Mouse (Mus musculus) urinary bladder, postnatal 36 days (tissue): ENCODE measurements around the gene Hnrnpl.

Experiments
- DNase-seq, 2 experiments: peaks; one replicate each; pipeline ENCODE4 v3.0.0; 2022; ENCODE audit warnings: low spot score in 2 of 2, mixed read lengths in 1 of 2

Gene Hnrnpl

DNA sequence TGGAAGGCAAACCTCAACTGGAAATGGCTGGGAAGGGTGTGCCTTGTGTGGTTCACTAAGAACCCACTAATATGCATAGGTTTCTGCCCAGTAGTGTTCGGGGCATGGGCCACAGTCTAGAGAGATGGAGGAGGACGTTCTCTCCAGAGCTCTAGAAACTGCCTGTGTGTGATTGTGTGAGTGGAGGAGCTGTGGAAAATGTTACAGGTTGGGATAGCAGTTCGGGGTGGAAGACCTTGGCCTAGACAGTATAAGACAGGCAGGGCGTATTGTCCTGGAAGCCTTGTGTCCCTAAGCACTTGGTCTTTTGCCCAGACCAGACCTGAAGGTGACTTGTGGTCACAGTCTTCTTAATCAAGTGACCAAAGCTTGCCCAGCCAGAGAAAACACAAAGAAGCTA lies 4.1 kb downstream of the Hnrnpl start:
- no peak for DNase-seq

- DNase-seq, result no peak
These were observed 4.6 kb downstream of the Hnrnpl start for GRCm38 (mm10) chr7:28812949-28813348.

- DNase-seq, result no peak
These were observed 6.1 kb downstream of the Hnrnpl start for GRCm38 (mm10) chr7:28814306-28815034.

GRCm38 (mm10) chr7:28815230-28815629 lies 6.9 kb downstream of the Hnrnpl start:
- no peak for DNase-seq

GRCm38 (mm10) chr7:28816201-28816600 lies 7.9 kb downstream of the Hnrnpl start:
- no peak for DNase-seq

GRCm38 (mm10) chr7:28816920-28817319 lies 8.6 kb downstream of the Hnrnpl start:
- no peak for DNase-seq

GRCm38 (mm10) chr7:28817524-28817923 lies 9.2 kb downstream of the Hnrnpl start:
- DNase-seq, result no peak

DNA sequence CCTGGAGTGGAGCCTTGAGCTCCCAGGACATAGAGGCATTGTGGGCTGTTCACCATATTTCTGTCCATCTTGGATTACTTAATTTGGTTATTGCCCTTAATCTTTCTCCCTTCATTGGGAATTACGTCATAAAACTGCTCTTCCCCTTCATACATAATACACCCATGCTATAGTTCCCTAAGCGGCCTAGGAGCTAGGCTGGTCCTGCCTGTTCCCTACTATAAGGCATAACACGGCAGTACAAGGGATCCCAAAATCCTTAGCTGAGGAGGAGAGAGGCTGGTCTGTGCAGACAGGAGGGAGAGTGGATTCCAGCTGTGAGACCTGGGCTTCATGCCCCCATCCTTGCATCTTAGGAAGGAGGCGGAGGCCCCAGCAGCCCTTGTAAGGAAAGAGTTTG lies 9.6 kb downstream of the Hnrnpl start:
- no peak for DNase-seq

GRCm38 (mm10) chr7:28818436-28818835 lies 10.1 kb downstream of the Hnrnpl start:
- no peak for DNase-seq

DNA sequence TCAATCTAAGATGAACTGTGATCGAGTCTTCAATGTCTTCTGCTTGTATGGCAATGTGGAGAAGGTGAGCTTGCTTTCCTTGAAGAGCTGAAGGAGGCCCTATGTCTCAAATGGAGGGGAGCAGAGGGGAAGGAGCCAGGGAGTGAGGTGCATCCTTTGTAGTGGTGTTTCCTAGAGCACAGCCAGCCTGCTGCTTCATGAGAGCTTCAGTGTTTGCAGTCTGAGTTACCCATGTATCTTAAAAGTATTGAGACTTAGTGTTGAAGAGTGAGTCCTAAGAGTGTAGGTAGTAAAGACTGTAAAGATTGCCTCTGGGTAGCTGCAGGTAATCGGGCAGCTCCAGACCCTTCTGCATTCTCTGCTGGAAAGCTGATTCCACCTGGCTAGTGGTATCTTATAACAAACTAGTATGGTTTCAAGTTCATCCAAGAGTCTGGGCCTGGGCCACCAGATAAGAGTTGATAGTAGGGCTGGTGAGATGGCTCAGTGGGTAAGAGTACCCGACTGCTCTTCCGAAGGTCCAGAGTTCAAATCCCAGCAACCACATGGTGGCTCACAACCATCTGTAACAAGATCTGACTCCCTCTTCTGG lies 10.6 kb downstream of the Hnrnpl start:
- no peak for DNase-seq

GRCm38 (mm10) chr7:28819571-28819970 lies 11.2 kb downstream of the Hnrnpl start:
- DNase-seq, result no peak

- DNase-seq, result peak in 1 of 2 experiments; percentile 41
These were observed 12.3 kb downstream of the Hnrnpl start for GRCm38 (mm10) chr7:28820358-28821260.

DNA sequence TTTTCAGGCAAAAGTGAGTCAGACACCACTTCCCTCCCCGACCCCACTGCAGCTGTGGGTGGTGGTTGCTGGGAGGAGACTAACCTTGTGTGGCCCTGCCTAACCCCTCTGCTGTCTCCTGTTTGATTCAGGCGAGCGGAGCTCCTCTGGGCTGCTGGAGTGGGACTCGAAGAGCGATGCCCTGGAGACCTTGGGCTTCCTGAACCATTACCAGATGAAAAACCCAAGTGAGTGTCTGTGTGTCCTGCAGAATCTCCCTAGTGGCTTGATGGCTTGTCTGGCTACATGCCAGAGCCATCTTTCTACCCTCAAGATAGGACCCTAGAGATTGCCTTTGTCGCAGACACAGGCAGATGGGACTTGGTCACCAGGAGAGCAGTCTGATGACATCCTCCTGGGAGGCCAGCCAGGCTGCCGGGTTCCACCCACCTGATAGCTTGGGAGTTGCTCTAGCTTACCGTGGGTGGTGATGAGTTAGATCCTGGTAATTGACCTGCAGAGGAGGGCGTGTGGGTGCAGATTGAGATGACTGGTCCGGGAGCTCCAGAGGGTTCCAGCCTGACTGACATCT lies 13.0 kb downstream of the Hnrnpl start:
- peak in 1 of 2 experiments; percentile 48 for DNase-seq

- no peak for DNase-seq
These were observed 14.2 kb downstream of the Hnrnpl start for GRCm38 (mm10) chr7:28822556-28822955.

- no peak for DNase-seq
These were observed 14.9 kb downstream of the Hnrnpl start for GRCm38 (mm10) chr7:28822993-28823903.

DNA sequence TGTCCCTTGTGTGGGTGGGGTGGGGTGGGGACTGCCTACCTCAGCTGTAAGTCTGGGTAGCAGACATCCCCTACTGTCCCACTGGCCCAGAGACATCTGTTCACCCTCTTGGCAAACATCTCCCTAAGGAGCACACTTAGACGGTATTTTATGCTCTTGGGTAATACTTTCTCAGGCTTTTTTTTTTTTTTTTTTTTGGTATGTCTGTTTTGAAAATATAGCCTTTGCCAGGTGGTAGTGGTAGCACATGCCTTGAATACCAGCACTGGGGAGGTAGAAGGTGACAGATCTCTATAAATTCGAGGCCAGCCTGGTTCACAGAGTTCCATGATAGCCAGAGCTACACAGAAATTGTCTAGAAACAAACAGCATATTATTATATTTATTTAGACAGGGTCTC lies 15.6 kb downstream of the Hnrnpl start:
- DNase-seq, result no peak

DNA sequence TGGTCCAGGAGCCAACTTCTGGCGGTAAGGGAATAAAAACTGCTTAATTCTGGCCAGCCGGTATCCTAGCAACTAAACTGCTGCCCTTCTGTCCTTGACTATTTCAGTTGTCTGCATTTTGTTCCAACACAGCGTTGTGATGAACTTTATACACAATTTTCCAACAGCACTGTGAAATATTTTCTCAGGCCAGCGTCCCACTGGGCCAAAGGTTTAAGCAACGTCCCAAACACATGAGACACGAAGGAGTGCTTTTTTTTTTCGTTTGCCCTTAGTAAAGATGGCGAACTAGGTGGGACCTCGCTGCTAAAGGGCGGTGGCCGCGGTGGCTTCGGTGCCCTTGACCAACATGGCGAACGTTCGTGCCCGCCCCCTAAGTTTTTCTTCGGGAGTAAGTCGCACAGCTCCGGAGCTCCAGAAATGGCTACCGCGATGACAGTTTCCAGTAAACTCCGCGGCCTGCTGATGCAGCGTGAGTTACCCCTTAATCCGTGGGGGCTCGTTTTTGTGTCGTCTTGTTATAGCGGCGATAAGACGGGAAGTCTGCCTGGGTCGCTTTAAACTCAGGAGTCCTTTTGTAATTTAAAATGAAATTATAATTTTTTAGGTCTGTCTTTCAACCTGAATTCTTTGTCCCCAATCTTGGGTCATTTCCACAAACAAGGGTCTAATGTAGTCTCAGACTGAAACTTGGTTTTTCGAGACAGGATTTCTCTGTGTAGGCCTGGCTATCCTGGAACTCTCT lies 16.8 kb downstream of the Hnrnpl start, which contains the start of gene Ech1:
Gene Ech1 (plus strand): TSS at position 277 of the 745 bp plus-strand sequence.
- DNase-seq, result peak; percentile 87 to 93

DNA sequence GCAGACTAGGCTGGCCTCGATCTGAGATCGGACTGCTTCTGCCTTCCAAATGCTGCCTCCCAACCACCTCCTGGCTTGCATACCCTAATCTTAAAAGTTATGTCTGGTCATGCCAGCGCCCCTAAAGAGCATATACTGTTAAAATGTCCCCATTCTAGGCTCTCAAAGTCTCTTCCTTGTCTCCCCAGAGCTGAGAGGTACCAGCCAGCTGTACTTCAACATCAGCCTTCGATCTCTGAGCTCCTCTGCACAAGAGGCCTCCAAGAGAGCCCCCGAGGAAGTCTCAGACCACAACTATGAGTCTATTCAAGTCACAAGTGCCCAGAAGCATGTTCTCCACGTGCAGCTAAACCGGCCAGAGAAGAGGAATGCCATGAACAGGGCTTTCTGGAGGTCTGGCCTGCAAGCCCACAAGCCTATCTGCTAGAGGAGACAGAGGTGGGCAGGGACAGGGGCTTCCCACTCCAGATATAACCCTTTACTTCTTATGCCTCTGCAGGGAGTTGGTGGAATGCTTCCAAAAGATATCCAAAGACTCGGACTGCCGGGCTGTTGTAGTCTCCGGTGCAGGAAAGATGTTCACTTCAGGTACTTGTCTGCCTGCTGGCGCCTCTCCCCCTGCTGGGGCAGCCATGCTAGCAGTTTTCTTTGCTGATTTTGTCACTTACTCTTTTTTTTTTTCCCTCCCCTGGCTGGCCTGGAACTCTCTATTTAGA lies 17.5 kb downstream of the Hnrnpl start:
- DNase-seq, result no peak

GRCm38 (mm10) chr7:28826402-28826772 lies 18.0 kb downstream of the Hnrnpl start:
- no peak for DNase-seq

- DNase-seq, result no peak
These were observed 19.0 kb downstream of the Hnrnpl start for GRCm38 (mm10) chr7:28827338-28827737.
